Mouse (Mus musculus) intestine, embryonic 16.5 days (tissue): ENCODE measurements around the gene Fev. TPM values are rescaled to one million over a fixed set of nuclear protein-coding genes. Genes with fewer than 3 reads are reported as not detected.
A peak's percentile ranks its signal among the peaks of the same experiment; 100 is the strongest.

Experiments
- ATAC-seq: fragments of 200-750 bp; cut with Nextera tagmentation; 2 replicates; pipeline ENCODE4 v1.8.0; 2017; ENCODE audit warnings: moderate TSS enrichment, moderate library complexity
- H3K27ac ChIP-seq: fragments of 300-500 bp; sonication (generic); 2 replicates; pipeline ENCODE4 v1.5.1; 2014; ENCODE audit warnings: mild to moderate bottlenecking, low read length
- H3K27me3 ChIP-seq: fragments of 300-500 bp; sonication (generic); replicated peaks from 2 replicates; pipeline ENCODE4 v1.6.1; 2014; ENCODE audit warnings: low read length, control low read depth, mixed read lengths; ENCODE audit not compliant: control insufficient read depth, insufficient read depth
- H3K36me3 ChIP-seq: fragments of 300-500 bp; sonication (generic); 2 replicates; pipeline ENCODE4 v1.6.1; 2014; ENCODE audit warnings: low read length, control low read depth; ENCODE audit not compliant: control insufficient read depth, insufficient read depth
- H3K4me1 ChIP-seq: fragments of 300-500 bp; sonication (generic); 2 replicates; pipeline ENCODE4 v1.6.1; 2014; ENCODE audit warnings: low read length, control low read depth, mixed read lengths; ENCODE audit not compliant: control insufficient read depth, insufficient read depth
- H3K4me2 ChIP-seq: fragments of 300-500 bp; sonication (generic); 2 replicates; pipeline ENCODE4 v1.6.1; 2014; ENCODE audit warnings: low read depth, low read length, control low read depth
- H3K4me3 ChIP-seq: fragments of 300-500 bp; sonication (generic); 2 replicates; pipeline ENCODE4 v1.5.1; 2014; ENCODE audit warnings: mild to moderate bottlenecking, low read length
- H3K9ac ChIP-seq: fragments of 300-500 bp; sonication (generic); 2 replicates; pipeline ENCODE4 v1.6.1; 2014; ENCODE audit warnings: low read depth, low read length
- H3K9me3 ChIP-seq: fragments of 300-500 bp; sonication (generic); 2 replicates; pipeline ENCODE4 v1.6.1; 2016; ENCODE audit warnings: low read length, control low read depth; ENCODE audit not compliant: control insufficient read depth
- WGBS: fragments of 180-500 bp; shearing (Covaris S2); extraction: QIAGEN DNeasy Blood & Tissue Kit; methylation state at CpG from one replicate; pipeline ENCODE4 v1.1.7; 2014; 5-methylcytosine and 5-hydroxymethylcytosine counted together
- polyA plus RNA-seq: library from polyadenylated mRNA; unstranded; fragments of >200 nt; fragmentation: Nextera tagmentation; extraction: Ambion mirVana; gene quantifications from 2 replicates; pipeline ENCODE4 v1.2.1, GENCODE M21; 2015

Fev gene
- polyA plus RNA-seq, 1 experiment from 2014 or later: 0.95 TPM

- Histone ChIP-seq H3K36me3 (no peaks in the 10 kb centered on the region), H3K9me3 (no peaks in the 10 kb centered on the region), H3K4me2 (peak overlapping the region; percentile 52), H3K4me3 (no peak overlapping the region; the same call in 1 of the 2 replicates), H3K27ac (no peak overlapping the region), H3K4me1 (peaks cover 27% of the 10 kb centered on the region), H3K9ac (no peak overlapping the region), H3K27me3 (peaks cover 65% of the 10 kb centered on the region)
- 7% methylated on average over 4 of the region's 4 CpGs for WGBS
- ATAC-seq: no peak
Measured at GRCm38 (mm10) chr1:74857677-74858076, 27.5 kb downstream of the Fev start.

- Histone ChIP-seq H3K36me3 (no peaks in the 10 kb centered on the region), H3K4me2 (no peak overlapping the region), H3K27ac (no peak overlapping the region), H3K9ac (no peak overlapping the region), H3K4me3 (no peak overlapping the region), H3K27me3 (peaks cover 70% of the 10 kb centered on the region), H3K9me3 (no peaks in the 10 kb centered on the region), H3K4me1 (peaks cover 27% of the 10 kb centered on the region)
- no peak for ATAC-seq
- 5% methylated on average over 20 of the region's 20 CpGs for WGBS
Measured at GRCm38 (mm10) chr1:74857201-74857600, 28.0 kb downstream of the Fev start.

- H3K27me3 ChIP-seq: peaks cover 74% of the 10 kb centered on the region
- no peak overlapping the region for H3K4me2 ChIP-seq
- no peak for ATAC-seq
- no peaks in the 10 kb centered on the region for H3K9me3 ChIP-seq
- peaks cover 27% of the 10 kb centered on the region for H3K4me1 ChIP-seq
- no peak overlapping the region for H3K27ac ChIP-seq
- 1% methylated on average over 7 of the region's 7 CpGs for WGBS
- H3K4me3 ChIP-seq: no peak overlapping the region
- H3K9ac ChIP-seq: no peak overlapping the region
- no peaks in the 10 kb centered on the region for H3K36me3 ChIP-seq
Measured at GRCm38 (mm10) chr1:74856791-74857190, 28.4 kb downstream of the Fev start.

- no peaks in the 10 kb centered on the region for H3K9me3 ChIP-seq
- H3K27ac ChIP-seq: no peak overlapping the region
- H3K27me3 ChIP-seq: peaks cover 77% of the 10 kb centered on the region
- no peak overlapping the region for H3K9ac ChIP-seq
- H3K36me3 ChIP-seq: no peaks in the 10 kb centered on the region
- peak overlapping the region; percentile 100; the same call in 1 of the 2 replicates for H3K4me2 ChIP-seq
- ATAC-seq: no peak
- peak overlapping the region; percentile 72 for H3K4me3 ChIP-seq
- 2% methylated on average over 10 of the region's 11 CpGs for WGBS
- peaks cover 27% of the 10 kb centered on the region for H3K4me1 ChIP-seq
Measured at GRCm38 (mm10) chr1:74856439-74856720, 28.8 kb downstream of the Fev start.

GRCm38 (mm10) chr1:74855651-74856438 is 29.4 kb downstream of the Fev start:
- H3K27ac ChIP-seq: no peak overlapping the region
- peaks cover 27% of the 10 kb centered on the region for H3K4me1 ChIP-seq
- H3K4me2 ChIP-seq: peak overlapping the region; percentile 100
- H3K9ac ChIP-seq: no peak overlapping the region
- no peaks in the 10 kb centered on the region for H3K36me3 ChIP-seq
- peaks cover 82% of the 10 kb centered on the region for H3K27me3 ChIP-seq
- H3K4me3 ChIP-seq: peak overlapping the region; percentile 72
- H3K9me3 ChIP-seq: no peaks in the 10 kb centered on the region
- under 1% methylated on average over 74 of the region's 74 CpGs for WGBS
- no peak for ATAC-seq

- peak overlapping the region; percentile 66 for H3K9ac ChIP-seq
- H3K4me1 ChIP-seq: peaks cover 27% of the 10 kb centered on the region
- no peaks in the 10 kb centered on the region for H3K36me3 ChIP-seq
- WGBS: under 1% methylated on average over 48 of the region's 48 CpGs
- H3K27ac ChIP-seq: no peak overlapping the region
- H3K9me3 ChIP-seq: no peaks in the 10 kb centered on the region
- peak overlapping the region; percentile 72 for H3K4me3 ChIP-seq
- H3K4me2 ChIP-seq: peak overlapping the region; percentile 100
- H3K27me3 ChIP-seq: peaks cover 89% of the 10 kb centered on the region
- no peak; the same call in 1 of the 2 replicates for ATAC-seq
Measured at GRCm38 (mm10) chr1:74855156-74855555, 30.1 kb downstream of the Fev start.

GRCm38 (mm10) chr1:74854306-74855056 is 30.7 kb downstream of the Fev start, which contains the start of gene Cdk5r2:
Gene Cdk5r2, plus strand, starts transcription at chr1:74854934.
- Histone ChIP-seq H3K4me2 (peak within 1 kb of the TSS; percentile 100), H3K4me1 (peaks cover 27% of the 10 kb centered on the region), H3K27ac (no peak within 1 kb of the TSS), H3K4me3 (peak within 1 kb of the TSS; percentile 72), H3K9me3 (no peaks in the 10 kb centered on the region), H3K9ac (peak within 1 kb of the TSS; percentile 66), H3K36me3 (no peaks in the 10 kb centered on the region), H3K27me3 (peaks cover 86% of the 10 kb centered on the region)
- 3% methylated on average over 39 of the region's 39 CpGs for WGBS
- ATAC-seq: peak; percentile 90

GRCm38 (mm10) chr1:74851001-74851775 is 34.0 kb downstream of the Fev start:
- Histone ChIP-seq H3K27me3 (peaks cover 55% of the 10 kb centered on the region), H3K27ac (no peak overlapping the region), H3K4me2 (no peak overlapping the region), H3K4me3 (no peak overlapping the region), H3K4me1 (peaks cover 17% of the 10 kb centered on the region), H3K9me3 (no peaks in the 10 kb centered on the region), H3K36me3 (no peaks in the 10 kb centered on the region), H3K9ac (no peak overlapping the region)
- WGBS: 18% methylated on average over 6 of the region's 6 CpGs
- ATAC-seq: no peak

GRCm38 (mm10) chr1:74850251-74850650 is 35.0 kb downstream of the Fev start:
- H3K4me1 ChIP-seq: peaks cover 8% of the 10 kb centered on the region
- WGBS: 23% methylated on average over 6 of the region's 6 CpGs
- no peaks in the 10 kb centered on the region for H3K36me3 ChIP-seq
- H3K9me3 ChIP-seq: no peaks in the 10 kb centered on the region
- no peak for ATAC-seq
- peaks cover 46% of the 10 kb centered on the region for H3K27me3 ChIP-seq
- no peak overlapping the region for H3K4me2 ChIP-seq
- H3K4me3 ChIP-seq: no peak overlapping the region
- H3K9ac ChIP-seq: no peak overlapping the region
- no peak overlapping the region for H3K27ac ChIP-seq
